In genomic region chr5:136429647-136430046, GRCm38 (mm10) we compare ENCODE assay signal across 22 mouse cellular contexts.
DNase-seq lines count a peak whose midpoint lies in the region; ATAC-seq lines count a peak whose summit lies in the region.
"Had no signal": no experiment of that assay in that cellular context is flagged by ENCODE, and none has a peak within 500 bp of the region (broad histone marks: within the 10 kb centered on the region; RNA-seq: fewer than 3 reads in every experiment).

No protein-coding gene starts in this region.

- no peak for DNase-seq in heart, postnatal 36 days
- no peak for DNase-seq in liver
- no peak for DNase-seq in embryo, embryonic 11 days
- DNase-seq: adrenal gland, postnatal 14 days; cerebellum, adult 11 months; gastrocnemius, postnatal 25 days; kidney, postnatal 10 days; left cerebral cortex, postnatal 4 days; liver, embryonic 13.5 days; right cerebral cortex, postnatal 25 days; thymus, postnatal 14 days had no signal

- H3K36me3 ChIP-seq in heart, embryonic 13.5 days, result no peaks in the 10 kb centered on the region
- H3K36me3 ChIP-seq in liver, embryonic 16.5 days (ENCODE audit: control insufficient read depth, insufficient read depth), result no peaks in the 10 kb centered on the region
- H3K36me3 ChIP-seq: embryonic facial prominence, embryonic 15.5 days; hindbrain, embryonic 15.5 days; intestine, embryonic 15.5 days; liver, embryonic 13.5 days had no signal

- no peak for ATAC-seq in heart, embryonic 13.5 days (ENCODE audit: extremely low read depth, insufficient number of reproducible peaks, low FRiP score, low TSS enrichment)
- ATAC-seq in liver, embryonic 16.5 days (ENCODE audit: low read depth), result 0 out of 2 replicates have a peak, but pooled peaks have one; percentile 16
- peak; percentile 73 for ATAC-seq in common myeloid progenitor, adult 5-6 weeks (replicated peaks; ENCODE audit: low read depth, poor library complexity, severe bottlenecking)
- ATAC-seq in monocyte, adult 5-6 weeks (replicated peaks; ENCODE audit: insufficient number of reproducible peaks, low FRiP score, low TSS enrichment, poor library complexity, severe bottlenecking), result peak; percentile 36; the same call in 1 of the 2 replicates
- ATAC-seq: forebrain, embryonic 16.5 days; intestine, embryonic 15.5 days; midbrain, embryonic 16.5 days had no signal

- no peak overlapping the region for H3K4me3 ChIP-seq in heart, embryonic 13.5 days
- H3K4me3 ChIP-seq in liver, embryonic 16.5 days (ENCODE audit: low read depth, low read length), result no peak overlapping the region
- H3K4me3 ChIP-seq: embryonic facial prominence, embryonic 15.5 days; hindbrain, embryonic 15.5 days; intestine, embryonic 15.5 days; liver, embryonic 13.5 days had no signal

- no peak overlapping the region for H3K9ac ChIP-seq in heart, embryonic 13.5 days
- H3K9ac ChIP-seq in liver, embryonic 16.5 days (ENCODE audit: low read depth, low read length), result no peak overlapping the region
- H3K9ac ChIP-seq: embryonic facial prominence, embryonic 15.5 days; hindbrain, embryonic 15.5 days; intestine, embryonic 15.5 days; liver, embryonic 13.5 days had no signal

- peaks cover 61% of the 10 kb centered on the region for H3K4me1 ChIP-seq in heart, embryonic 13.5 days
- H3K4me1 ChIP-seq in liver, embryonic 16.5 days (ENCODE audit: control insufficient read depth, low read depth, low read length), result no peaks in the 10 kb centered on the region; the same call in 1 of the 2 replicates

- intact Hi-C loops in heart, postnatal 36 days (cut with DNase I), result no loop called here

- H3K27me3 ChIP-seq in heart, embryonic 13.5 days (replicated peaks), result no peaks in the 10 kb centered on the region
- no peaks in the 10 kb centered on the region for H3K27me3 ChIP-seq in liver, embryonic 16.5 days (ENCODE audit: control insufficient read depth, insufficient read depth, low read depth, low read length)
- H3K27me3 ChIP-seq: CH12.LX; hindbrain, embryonic 15.5 days; intestine, embryonic 15.5 days; liver, embryonic 13.5 days had no signal

- H3K9me3 ChIP-seq in heart, embryonic 13.5 days, result no peaks in the 10 kb centered on the region
- no peaks in the 10 kb centered on the region for H3K9me3 ChIP-seq in liver, embryonic 16.5 days (replicated peaks; ENCODE audit: control insufficient read depth, low read length)
- H3K9me3 ChIP-seq: embryonic facial prominence, embryonic 15.5 days; hindbrain, embryonic 15.5 days; intestine, embryonic 15.5 days; liver, embryonic 13.5 days had no signal

- no peak overlapping the region for H3K4me2 ChIP-seq in heart, embryonic 13.5 days
- H3K4me2 ChIP-seq in liver, embryonic 16.5 days (ENCODE audit: low read depth, low read length), result no peak overlapping the region
- H3K4me2 ChIP-seq: embryonic facial prominence, embryonic 15.5 days; hindbrain, embryonic 15.5 days; intestine, embryonic 15.5 days; liver, embryonic 13.5 days had no signal

- H3K27ac ChIP-seq in heart, embryonic 13.5 days (replicated peaks), result peak overlapping the region; percentile 97
- H3K27ac ChIP-seq in liver, embryonic 16.5 days (ENCODE audit: low read length), result no peak overlapping the region
- H3K27ac ChIP-seq: intestine, embryonic 15.5 days; liver, embryonic 13.5 days; stomach, postnatal 0 days had no signal

- 59% methylated on average over 4 of the region's 4 CpGs for WGBS in heart, embryonic 13.5 days
- WGBS in liver, embryonic 16.5 days (ENCODE audit: insufficient replicate concordance), result 33% methylated on average over 4 of the region's 4 CpGs
